Mouse (Mus musculus): ENCODE results near the gene Insig1.
A peak's percentile ranks its signal among the peaks of the same experiment; 100 is the strongest.

Insig1 gene

GRCm38 (mm10) chr5:28122491-28123454 is 51.6 kb downstream of the Insig1 start:
- peak; percentile 60 to 75 for DNase-seq

GRCm38 (mm10) chr5:28123455-28123825 is 52.3 kb downstream of the Insig1 start:
- DNase-seq = no peak

GRCm38 (mm10) chr5:28124321-28125230 is 53.4 kb downstream of the Insig1 start:
- no peak for DNase-seq
